Mouse (Mus musculus) bone marrow, adult 2 months (tissue): ENCODE data around the gene Pten. TPM values are rescaled to one million over a fixed set of nuclear protein-coding genes. Genes with fewer than 3 reads are reported as not detected.

Source experiments
- H3K27ac ChIP-seq: fragments of 200-500 bp; 2 replicates; pipeline ENCODE4 v1.5.1; 2012; ENCODE audit warnings: low read depth, mild to moderate bottlenecking, control low read depth, inconsistent platforms, low read length; ENCODE audit not compliant: control insufficient read depth, poor library complexity, insufficient read depth
- H3K4me1 ChIP-seq: fragments of 200-500 bp; 2 replicates; pipeline ENCODE4 v1.6.1; 2011; ENCODE audit warnings: low read length; ENCODE audit not compliant: control insufficient read depth, insufficient read depth
- H3K4me3 ChIP-seq: fragments of 200-500 bp; replicated peaks from 2 replicates; pipeline ENCODE3; 2011; ENCODE audit warnings: mild to moderate bottlenecking, low read depth, low read length, control low read depth; ENCODE audit not compliant: control insufficient read depth
- CTCF ChIP-seq: fragments of 200-500 bp; IDR thresholded peaks from 2 replicates; pipeline ENCODE4 v1.5.1; 2011; ENCODE audit warnings: low read length, control low read depth; ENCODE audit not compliant: control insufficient read depth, insufficient read depth
- POLR2A ChIP-seq: fragments of 200-500 bp; IDR thresholded peaks from 2 replicates; pipeline ENCODE4 v1.6.1; 2011; ENCODE audit warnings: low read depth, mild to moderate bottlenecking, control low read depth, low read length, borderline replicate concordance; ENCODE audit not compliant: control insufficient read depth
- WGBS: fragments of 180-500 bp; shearing (Covaris S2); methylation state at CpG from one replicate; pipeline ENCODE4 v1.1.7; 2018; 5-methylcytosine and 5-hydroxymethylcytosine counted together
- polyA plus RNA-seq: library from polyadenylated mRNA; stranded (reverse); fragments of >200 nt; gene quantifications from 2 replicates; pipeline ENCODE4 v1.2.4, GENCODE M21; 2011; ENCODE audit warnings: low replicate concordance; ENCODE audit not compliant: missing spikeins, insufficient read depth, insufficient read length

Gene Pten
- polyA plus RNA-seq, 1 experiment, result 24.9 TPM

DNA sequence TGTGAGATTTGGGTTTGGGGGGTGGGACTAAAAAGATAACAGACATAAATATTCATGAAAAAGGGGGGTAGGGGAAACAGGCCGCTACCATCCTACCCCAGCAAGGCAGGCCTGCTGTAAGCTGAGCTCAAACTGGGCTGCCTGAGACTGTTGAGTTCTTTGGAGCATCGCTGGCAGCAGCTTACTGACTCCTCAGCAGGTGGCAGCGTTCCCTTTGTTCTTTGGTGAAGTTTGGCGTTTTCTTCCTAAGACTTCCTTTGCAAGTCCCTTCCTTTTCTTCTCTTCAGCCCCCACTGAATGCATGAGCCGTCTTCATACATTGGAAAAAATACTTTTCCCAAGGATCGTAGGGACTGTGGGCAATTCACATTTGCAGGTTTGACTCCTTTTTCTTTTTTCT, 7.9 kb upstream of the Pten start:
- TF ChIP-seq CTCF, result peak; percentile 36; the same call in 1 of the 2 replicates
- TF ChIP-seq POLR2A, result no peak
- WGBS, result 15% methylated on average over 6 of the region's 6 CpGs
- H3K4me1 ChIP-seq, result no peaks in the 10 kb centered on the region
- H3K4me3 ChIP-seq, result no peak overlapping the region
- H3K27ac ChIP-seq, result no peak overlapping the region

DNA sequence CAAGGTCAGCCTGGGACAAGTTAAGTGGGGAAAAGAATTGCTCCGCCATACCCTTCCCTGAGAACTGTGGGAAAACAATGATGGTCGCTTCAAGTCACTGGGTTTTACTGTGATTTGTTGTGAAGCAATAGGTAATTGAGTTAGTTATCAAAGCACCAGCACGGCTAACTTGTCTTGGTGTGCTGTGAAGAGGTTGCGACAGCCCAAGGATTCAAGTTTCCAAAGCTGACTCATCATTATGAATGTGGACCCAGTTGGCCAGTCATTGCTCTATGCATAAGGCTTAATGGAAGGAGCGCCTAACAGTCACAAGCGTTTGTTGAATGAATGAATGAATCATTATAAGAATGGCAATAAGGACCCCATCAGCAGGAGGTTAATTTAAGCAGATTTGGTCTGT, 4.9 kb upstream of the Pten start:
- no peak overlapping the region for H3K4me3 ChIP-seq
- H3K4me1 ChIP-seq, result no peaks in the 10 kb centered on the region
- no peak overlapping the region for H3K27ac ChIP-seq
- 75% methylated on average over 6 of the region's 6 CpGs for WGBS
- no peak for TF ChIP-seq POLR2A
- no peak for TF ChIP-seq CTCF

DNA sequence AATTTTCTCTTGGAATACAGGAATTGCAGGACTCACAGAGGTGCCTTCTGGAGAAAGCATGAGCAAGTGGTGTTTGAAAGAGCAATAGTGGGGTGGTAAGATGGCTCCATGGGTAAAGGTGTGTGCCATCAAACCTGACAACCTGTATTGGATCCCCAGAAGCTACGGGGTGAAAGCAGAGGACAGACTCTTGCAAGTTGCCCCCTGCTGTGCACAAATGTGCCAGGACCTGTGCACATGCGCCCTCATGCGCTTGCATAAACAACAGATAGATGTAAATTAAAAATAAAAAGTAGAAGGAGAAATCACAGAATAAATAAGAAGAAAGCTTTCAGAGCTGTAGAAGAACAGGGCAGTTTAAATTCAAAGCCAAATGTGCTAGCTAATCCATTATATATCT, 3.9 kb upstream of the Pten start:
- no peak overlapping the region for H3K4me3 ChIP-seq
- no peaks in the 10 kb centered on the region for H3K4me1 ChIP-seq
- H3K27ac ChIP-seq, result no peak overlapping the region
- 80% methylated on average over 3 of the region's 3 CpGs for WGBS
- TF ChIP-seq CTCF (no peak), POLR2A (no peak)

DNA sequence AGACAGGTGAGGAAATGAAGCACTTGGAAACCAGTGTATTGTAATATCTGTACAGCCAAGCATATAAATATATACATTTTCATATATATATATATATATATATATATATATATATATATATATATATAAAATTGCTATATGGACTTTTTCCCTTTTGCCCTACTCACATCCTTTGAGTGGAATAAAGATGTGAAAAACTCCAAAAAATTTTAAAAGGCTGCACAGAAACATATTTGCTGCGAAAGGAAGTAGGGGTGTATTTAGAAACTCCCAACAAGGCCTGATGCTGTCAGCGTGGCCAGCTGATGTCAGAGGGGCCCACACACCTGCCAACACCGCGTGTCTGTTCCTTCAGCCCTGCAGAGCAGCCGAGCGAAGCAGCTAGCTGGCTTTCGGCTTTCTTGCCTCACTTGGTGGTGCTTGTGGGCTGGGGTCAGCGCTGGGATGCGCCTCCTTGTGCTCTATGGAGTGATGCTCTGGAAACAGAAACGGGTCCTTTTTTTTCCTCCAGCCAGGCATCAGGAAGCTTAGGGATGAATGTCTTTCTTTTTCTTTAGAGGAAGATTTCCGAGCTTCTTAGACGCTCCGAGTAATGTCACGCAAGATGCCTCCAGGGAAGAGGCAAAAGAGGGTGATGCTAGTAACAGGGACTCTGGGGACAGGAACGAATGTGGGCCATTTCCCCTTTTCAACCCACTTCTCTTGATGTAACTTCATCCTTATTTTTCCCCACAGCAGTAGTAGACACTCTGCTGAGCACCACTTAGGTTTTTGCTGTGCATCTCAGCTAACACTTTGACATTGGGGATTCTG, 2.9 kb upstream of the Pten start:
- Histone ChIP-seq H3K4me3 (no peak overlapping the region), H3K4me1 (no peaks in the 10 kb centered on the region), H3K27ac (peak overlapping the region; percentile 78)
- TF ChIP-seq CTCF, result no peak
- 0 out of 2 replicates have a peak, but pooled peaks have one; percentile 33 for TF ChIP-seq POLR2A
- WGBS, result 57% methylated on average over 15 of the region's 15 CpGs

DNA sequence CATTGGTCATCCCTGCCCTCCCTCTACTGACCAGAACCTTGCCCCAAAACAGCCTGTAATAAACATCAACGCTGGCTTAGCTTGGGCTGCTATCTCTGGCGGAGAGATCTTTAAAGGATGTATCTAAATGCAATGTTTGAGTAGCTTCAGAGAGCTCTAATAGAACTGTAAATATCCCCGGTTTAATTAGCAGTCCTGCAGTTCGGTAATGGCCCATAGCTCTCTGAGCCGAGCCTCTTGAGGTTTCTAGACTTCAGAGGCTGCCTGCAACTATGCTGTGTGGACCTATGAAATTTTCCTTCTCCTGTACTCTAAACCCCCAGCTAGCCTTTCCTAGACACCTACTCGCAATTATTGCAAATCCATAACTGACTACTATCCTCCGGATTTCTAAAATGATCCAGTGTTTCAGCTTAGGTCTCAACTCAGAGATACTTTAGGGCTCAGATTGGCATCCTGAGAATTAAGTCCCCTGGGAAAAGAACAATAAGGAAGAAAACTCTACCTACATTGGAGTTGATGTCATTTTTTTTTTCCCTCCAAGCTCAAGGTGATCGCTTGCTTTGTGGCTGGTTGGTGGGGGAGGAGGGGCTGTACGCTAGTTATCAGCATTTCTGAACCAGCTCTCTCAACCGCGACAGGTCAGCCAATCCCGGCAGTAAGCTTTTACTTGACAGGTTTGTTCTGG, 2.0 kb upstream of the Pten start:
- TF ChIP-seq CTCF, result no peak
- TF ChIP-seq POLR2A, result no peak
- Histone ChIP-seq H3K4me3 (peak overlapping the region; percentile 82), H3K4me1 (no peaks in the 10 kb centered on the region), H3K27ac (peak overlapping the region; percentile 4)
- 23% methylated on average over 12 of the region's 12 CpGs for WGBS

DNA sequence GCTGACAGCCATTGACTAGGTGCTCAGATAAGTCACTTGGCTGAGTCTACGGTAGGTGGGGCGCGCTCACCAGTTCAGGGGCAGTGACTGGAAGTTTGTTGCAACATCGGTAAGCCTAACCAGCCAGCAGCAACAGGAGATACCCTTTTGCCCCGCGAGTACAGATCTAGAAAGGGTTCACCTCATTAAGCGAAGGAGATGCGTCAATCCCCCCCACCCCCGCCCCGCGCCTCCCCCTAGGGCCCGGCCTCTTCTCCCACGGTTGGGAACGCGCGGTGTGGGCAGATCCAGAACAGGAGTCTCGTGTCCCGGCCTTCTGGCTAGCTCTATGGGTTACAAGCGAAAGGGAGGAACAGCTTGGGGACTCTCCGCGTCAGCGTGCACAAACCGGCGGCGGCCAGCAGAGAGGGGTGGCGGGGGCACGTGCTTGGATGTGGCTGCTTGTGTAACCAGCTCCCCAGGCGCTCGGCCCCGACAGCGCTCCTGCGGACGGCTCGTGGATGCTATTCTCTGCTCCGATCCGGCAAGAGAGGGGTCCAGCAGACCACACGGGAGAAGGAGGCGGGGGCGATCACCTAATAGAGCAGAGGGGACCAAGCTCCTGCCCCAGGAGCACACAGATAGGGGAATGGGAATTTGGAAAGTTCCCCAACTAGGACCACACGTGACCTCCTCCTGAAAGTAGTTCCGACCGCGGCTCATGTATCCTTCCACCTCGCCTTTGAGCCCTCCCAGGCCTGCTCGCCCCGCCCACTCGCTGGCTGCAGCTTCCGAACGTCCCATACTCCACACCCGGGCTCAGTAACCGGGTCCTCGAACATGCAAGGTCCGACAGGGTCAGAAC, 1.3 kb upstream of the Pten start:
- H3K27ac ChIP-seq, result peak overlapping the region; percentile 91
- H3K4me3 ChIP-seq, result peak overlapping the region; percentile 82
- WGBS, result under 1% methylated on average over 53 of the region's 53 CpGs
- no peaks in the 10 kb centered on the region for H3K4me1 ChIP-seq
- TF ChIP-seq CTCF (peak; percentile 59), POLR2A (peak; percentile 79; the same call in 1 of the 2 replicates)

DNA sequence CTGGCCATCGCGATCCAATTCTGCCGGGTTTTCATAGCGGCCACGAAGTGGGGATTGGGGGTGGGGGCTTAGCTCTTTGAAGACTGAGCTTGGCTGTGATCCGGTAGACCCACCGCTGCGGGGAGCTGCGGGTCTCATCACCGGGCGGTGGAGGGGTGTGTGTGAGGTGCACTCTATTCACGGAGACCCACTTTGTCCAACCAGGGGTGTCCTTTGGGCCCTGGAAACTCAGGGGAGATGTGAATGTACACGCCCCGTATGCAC, 729 bp upstream of the Pten start:
- TF ChIP-seq CTCF (no peak), POLR2A (no peak)
- peak overlapping the region; percentile 91 for H3K27ac ChIP-seq
- WGBS, result under 1% methylated on average over 14 of the region's 14 CpGs
- peak overlapping the region; percentile 82 for H3K4me3 ChIP-seq
- no peaks in the 10 kb centered on the region for H3K4me1 ChIP-seq

DNA sequence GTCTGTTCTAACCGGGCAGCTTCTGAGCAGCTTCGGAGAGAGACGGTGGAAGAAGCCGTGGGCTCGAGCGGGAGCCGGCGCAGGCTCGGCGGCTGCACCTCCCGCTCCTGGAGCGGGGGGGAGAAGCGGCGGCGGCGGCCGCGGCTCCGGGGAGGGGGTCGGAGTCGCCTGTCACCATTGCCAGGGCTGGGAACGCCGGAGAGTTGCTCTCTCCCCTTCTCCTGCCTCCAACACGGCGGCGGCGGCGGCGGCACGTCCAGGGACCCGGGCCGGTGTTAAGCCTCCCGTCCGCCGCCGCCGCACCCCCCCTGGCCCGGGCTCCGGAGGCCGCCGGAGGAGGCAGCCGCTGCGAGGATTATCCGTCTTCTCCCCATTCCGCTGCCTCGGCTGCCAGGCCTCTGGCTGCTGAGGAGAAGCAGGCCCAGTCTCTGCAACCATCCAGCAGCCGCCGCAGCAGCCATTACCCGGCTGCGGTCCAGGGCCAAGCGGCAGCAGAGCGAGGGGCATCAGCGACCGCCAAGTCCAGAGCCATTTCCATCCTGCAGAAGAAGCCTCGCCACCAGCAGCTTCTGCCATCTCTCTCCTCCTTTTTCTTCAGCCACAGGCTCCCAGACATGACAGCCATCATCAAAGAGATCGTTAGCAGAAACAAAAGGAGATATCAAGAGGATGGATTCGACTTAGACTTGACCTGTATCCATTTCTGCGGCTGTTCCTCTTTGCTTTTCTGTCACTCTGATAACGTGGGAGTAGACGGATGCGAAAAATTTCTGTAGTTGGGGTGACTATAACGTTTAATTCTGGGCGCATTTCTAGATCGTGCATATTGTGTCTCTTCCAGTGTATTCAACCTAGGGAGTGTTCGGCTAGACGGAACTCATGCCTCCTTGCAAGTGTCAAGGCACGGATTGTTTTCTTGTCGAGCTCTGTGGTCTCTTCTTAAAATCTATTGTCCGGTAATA, 815 bp downstream of the Pten start:
- Histone ChIP-seq H3K4me1 (no peaks in the 10 kb centered on the region), H3K4me3 (peak overlapping the region; percentile 76), H3K27ac (peak overlapping the region; percentile 98)
- WGBS, result under 1% methylated on average over 62 of the region's 69 CpGs
- TF ChIP-seq CTCF (no peak), POLR2A (peak; percentile 33; the same call in 1 of the 2 replicates)
